Mouse (Mus musculus): Measurements from ENCODE around the gene Hist1h2ab.

The Hist1h2ab gene

DNA sequence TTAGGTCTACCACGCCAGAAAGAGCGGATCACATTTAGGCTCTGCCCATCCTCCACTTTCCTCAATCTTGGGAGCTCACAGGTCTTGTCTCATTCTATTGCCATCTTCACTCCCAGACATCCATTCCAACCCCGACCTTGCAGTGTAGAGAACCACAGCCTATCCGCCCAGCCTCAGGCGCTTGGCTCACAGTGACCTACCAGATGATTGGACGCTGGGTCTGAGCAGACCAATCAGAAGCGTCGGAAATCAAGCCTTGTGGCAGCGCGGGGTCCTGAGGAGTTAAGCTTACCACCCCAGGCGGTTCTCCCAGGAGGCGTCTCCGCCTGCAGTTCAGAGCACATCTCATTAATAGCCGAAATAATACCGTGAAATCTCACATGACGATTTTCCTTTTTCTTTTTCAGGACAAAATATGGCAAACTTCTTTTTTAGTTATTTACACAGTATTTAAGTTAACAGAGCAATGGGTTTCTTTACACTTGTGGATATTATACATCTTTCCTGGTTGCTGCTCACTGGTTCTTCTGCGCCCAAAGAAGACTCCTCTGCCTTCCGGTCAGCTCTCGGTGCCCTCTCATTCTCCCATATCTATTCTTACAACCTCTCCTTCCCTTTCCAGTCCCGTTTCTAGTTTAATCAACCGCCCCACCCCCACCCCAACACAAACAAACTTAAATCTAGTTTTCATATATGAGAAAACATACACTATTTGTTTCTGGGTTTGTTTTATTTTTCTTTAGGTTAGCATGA lies 21.8 kb downstream of the Hist1h2ab start:
- DNase-seq (ENCODE audit: low spot score in 2 of 2) = peak; percentile 66 to 76

DNA sequence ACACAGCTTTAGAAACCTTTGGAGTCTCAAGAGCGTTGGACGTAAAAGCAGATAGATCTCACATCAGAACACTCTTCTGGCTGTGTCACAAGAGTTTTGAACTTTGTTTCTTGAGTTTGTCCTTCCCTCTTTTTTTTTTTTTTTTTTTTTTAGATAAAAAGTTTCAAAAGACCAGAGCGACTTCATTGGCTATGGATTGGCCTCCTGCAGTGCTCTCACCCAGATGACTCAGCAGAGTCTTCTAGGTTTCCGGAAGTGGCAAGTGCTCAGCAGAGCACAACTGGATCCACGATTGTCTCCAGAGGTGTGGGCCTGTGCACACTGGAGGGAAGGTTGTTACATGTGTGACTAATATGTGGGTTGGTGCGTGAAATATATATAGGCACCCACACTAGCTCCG lies 27.4 kb downstream of the Hist1h2ab start:
- no peak for DNase-seq (ENCODE audit: low spot score in 2 of 2)

DNA sequence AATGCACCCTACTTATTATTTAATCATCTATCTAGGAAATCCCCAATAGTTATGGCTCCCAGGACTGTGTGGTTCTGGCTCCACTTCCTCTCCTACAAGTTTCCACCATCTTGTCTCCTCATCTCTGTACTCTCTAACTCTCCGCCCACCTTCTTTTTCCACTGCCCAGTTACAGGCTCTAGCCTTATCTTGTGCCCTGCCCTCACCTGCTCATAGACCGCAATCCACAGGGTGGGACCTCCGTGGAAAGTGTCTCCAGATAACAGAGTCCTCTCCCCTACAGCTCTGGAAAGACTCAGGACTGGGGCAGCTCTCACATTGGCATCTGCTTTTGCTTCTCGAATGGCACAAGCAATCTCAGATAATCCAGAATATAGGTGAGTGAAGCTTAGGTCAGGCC lies 28.1 kb downstream of the Hist1h2ab start:
- DNase-seq (ENCODE audit: low spot score in 2 of 2) = no peak

DNA sequence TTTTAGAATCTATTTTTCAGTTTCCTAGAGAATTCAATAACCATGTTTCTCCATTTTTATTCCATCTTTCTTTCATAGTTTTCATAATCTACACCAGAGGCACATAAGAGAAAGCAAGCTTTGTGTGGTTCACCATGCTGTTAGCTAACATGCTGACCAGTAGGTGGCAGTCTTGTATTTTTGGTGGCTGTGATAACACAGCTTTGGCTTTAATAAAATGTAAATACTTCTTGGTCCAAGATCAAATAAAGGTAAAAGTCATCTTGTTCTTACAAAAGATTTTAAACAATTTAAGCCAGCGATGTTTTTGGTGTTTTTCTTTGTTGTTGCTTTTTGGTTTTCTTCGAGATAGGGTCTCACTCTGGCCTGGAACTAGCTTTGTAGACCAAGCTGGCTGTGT lies 41.6 kb downstream of the Hist1h2ab start:
- DNase-seq (ENCODE audit: low spot score in 2 of 2) = peak; percentile 44 to 71

DNA sequence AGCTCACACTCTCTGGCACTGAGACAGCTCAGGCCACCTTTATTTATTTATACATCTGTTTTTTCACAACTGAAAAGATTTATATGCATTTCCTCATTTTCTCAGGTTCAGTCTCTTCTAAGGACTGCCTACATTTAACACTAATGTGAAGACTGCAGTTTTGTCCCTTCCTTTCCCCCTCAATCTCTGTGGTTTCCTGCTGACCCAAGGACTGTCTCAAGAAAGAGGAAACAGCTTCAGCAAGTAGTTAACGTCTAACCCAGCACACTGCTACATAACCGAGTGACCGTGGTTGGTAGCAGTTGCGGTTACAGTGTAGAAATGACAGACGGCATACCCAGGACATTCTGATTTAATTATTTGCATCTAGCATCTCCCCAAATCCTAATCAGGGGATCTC lies 48.5 kb downstream of the Hist1h2ab start:
- DNase-seq (ENCODE audit: low spot score in 2 of 2) = no peak
